Mouse (Mus musculus) bone marrow macrophage, adult 2 months (primary cell): ENCODE measurements around the gene Actr3. TPM values are rescaled to one million over a fixed set of nuclear protein-coding genes. Genes with fewer than 3 reads are reported as not detected.

Experiments
- H3K27ac ChIP-seq: 2 replicates; pipeline ENCODE4 v1.5.1; 2012; ENCODE audit warnings: low read depth, low read length; ENCODE audit not compliant: insufficient read depth
- H3K4me1 ChIP-seq: 2 replicates; pipeline ENCODE4 v1.6.1; 2012; ENCODE audit warnings: low read length; ENCODE audit not compliant: control insufficient read depth, insufficient read depth
- H3K4me3 ChIP-seq: 2 replicates; pipeline ENCODE4 v1.5.1; 2012; ENCODE audit warnings: mild to moderate bottlenecking, low read length, moderate library complexity; ENCODE audit not compliant: insufficient read depth
- CTCF ChIP-seq: IDR thresholded peaks from 2 replicates; pipeline ENCODE4 v1.5.1; 2012; ENCODE audit warnings: low read depth, mild to moderate bottlenecking, low read length, moderate library complexity
- POLR2A ChIP-seq: IDR thresholded peaks from 2 replicates; pipeline ENCODE4 v1.6.1; 2012; ENCODE audit warnings: mild to moderate bottlenecking, low read depth, low read length, borderline replicate concordance
- polyA plus RNA-seq: library from polyadenylated mRNA; stranded (reverse); fragments of >200 nt; gene quantifications from 2 replicates; pipeline ENCODE4 v1.2.4, GENCODE M21; 2012; ENCODE audit not compliant: missing spikeins, insufficient read depth, insufficient read length

Actr3 gene
- polyA plus RNA-seq, 1 experiment = 643 TPM

GRCm38 (mm10) chr1:125466621-125467257 lies 31.2 kb upstream of the Actr3 start:
- Histone ChIP-seq H3K4me3 (peak overlapping the region; percentile 37), H3K27ac (peak overlapping the region; percentile 92)
- TF ChIP-seq CTCF = no peak
- TF ChIP-seq POLR2A = no peak

GRCm38 (mm10) chr1:125464011-125464410 lies 28.5 kb upstream of the Actr3 start:
- H3K4me1 ChIP-seq = peaks cover 78% of the 10 kb centered on the region
- no peak for TF ChIP-seq POLR2A
- TF ChIP-seq CTCF = no peak

More at GRCm38 (mm10) chr1:125466621-125467257, 31.2 kb upstream of the Actr3 start:
- H3K4me1 ChIP-seq = peaks cover 75% of the 10 kb centered on the region

GRCm38 (mm10) chr1:125463349-125463748 lies 27.8 kb upstream of the Actr3 start:
- Histone ChIP-seq H3K4me3 (no peak overlapping the region), H3K27ac (peak overlapping the region; percentile 83), H3K4me1 (peaks cover 75% of the 10 kb centered on the region)
- TF ChIP-seq CTCF = no peak
- no peak for TF ChIP-seq POLR2A

More at GRCm38 (mm10) chr1:125464011-125464410, 28.5 kb upstream of the Actr3 start:
- Histone ChIP-seq H3K4me3 (no peak overlapping the region), H3K27ac (no peak overlapping the region)

GRCm38 (mm10) chr1:125462917-125463316 lies 27.4 kb upstream of the Actr3 start:
- TF ChIP-seq CTCF (no peak), POLR2A (no peak)
- Histone ChIP-seq H3K27ac (peak overlapping the region; percentile 83), H3K4me3 (no peak overlapping the region), H3K4me1 (peaks cover 75% of the 10 kb centered on the region)

- no peak overlapping the region for H3K4me3 ChIP-seq
- TF ChIP-seq CTCF (no peak), POLR2A (no peak)
- peak overlapping the region; percentile 52 for H3K27ac ChIP-seq
- H3K4me1 ChIP-seq = peaks cover 66% of the 10 kb centered on the region
Measured at GRCm38 (mm10) chr1:125458531-125458930, 23.0 kb upstream of the Actr3 start.

- TF ChIP-seq CTCF = no peak
- TF ChIP-seq POLR2A = no peak
- peak overlapping the region; percentile 57 for H3K27ac ChIP-seq
Measured at GRCm38 (mm10) chr1:125455128-125455527, 19.6 kb upstream of the Actr3 start.

GRCm38 (mm10) chr1:125450282-125451000 lies 14.9 kb upstream of the Actr3 start:
- no peak overlapping the region for H3K27ac ChIP-seq
- H3K4me3 ChIP-seq = no peak overlapping the region
- TF ChIP-seq POLR2A (no peak), CTCF (no peak)
- H3K4me1 ChIP-seq = peaks cover 20% of the 10 kb centered on the region

More at GRCm38 (mm10) chr1:125455128-125455527, 19.6 kb upstream of the Actr3 start:
- H3K4me3 ChIP-seq = no peak overlapping the region
- peaks cover 41% of the 10 kb centered on the region for H3K4me1 ChIP-seq

- H3K4me3 ChIP-seq = no peak overlapping the region
- H3K4me1 ChIP-seq = peaks cover 5% of the 10 kb centered on the region
Measured at GRCm38 (mm10) chr1:125447926-125448325, 12.4 kb upstream of the Actr3 start.

GRCm38 (mm10) chr1:125441679-125442078 lies 6.2 kb upstream of the Actr3 start:
- peaks cover 38% of the 10 kb centered on the region for H3K4me1 ChIP-seq
- peak overlapping the region; percentile 17; the same call in 1 of the 2 replicates for H3K4me3 ChIP-seq
- peak overlapping the region; percentile 81 for H3K27ac ChIP-seq
- no peak for TF ChIP-seq POLR2A
- TF ChIP-seq CTCF = no peak

More at GRCm38 (mm10) chr1:125447926-125448325, 12.4 kb upstream of the Actr3 start:
- TF ChIP-seq CTCF (no peak), POLR2A (no peak)
- H3K27ac ChIP-seq = no peak overlapping the region

- H3K4me1 ChIP-seq = peaks cover 41% of the 10 kb centered on the region
- no peak for TF ChIP-seq CTCF
- no peak overlapping the region for H3K4me3 ChIP-seq
- peak overlapping the region; percentile 81 for H3K27ac ChIP-seq
Measured at GRCm38 (mm10) chr1:125441251-125441650, 5.7 kb upstream of the Actr3 start.
